Mouse (Mus musculus) intestine, embryonic 14.5 days (tissue): ENCODE results near the gene Mettl27. TPM values are rescaled to one million over a fixed set of nuclear protein-coding genes. Genes with fewer than 3 reads are reported as not detected.
A peak's percentile ranks its signal among the peaks of the same experiment; 100 is the strongest.

Source experiments
- ATAC-seq: fragments of 200-750 bp; cut with Nextera tagmentation; replicated peaks from 2 replicates; pipeline ENCODE4 v1.8.0; 2017; ENCODE audit warnings: low read depth, moderate number of reproducible peaks, moderate TSS enrichment, moderate library complexity; ENCODE audit not compliant: low FRiP score, low TSS enrichment
- DNase-seq: peaks from one replicate; pipeline ENCODE4 v3.0.0-alpha.2; 2018; ENCODE audit warnings: low spot score
- H3K27ac ChIP-seq: fragments of 300-500 bp; sonication (generic); 2 replicates; pipeline ENCODE4 v1.5.1; 2014; ENCODE audit warnings: low read depth, mild to moderate bottlenecking, control low read depth
- H3K27me3 ChIP-seq: fragments of 300-500 bp; sonication (generic); replicated peaks from 2 replicates; pipeline ENCODE4 v1.6.1; 2014; ENCODE audit warnings: low read length, control low read depth; ENCODE audit not compliant: control insufficient read depth, insufficient read depth
- H3K36me3 ChIP-seq: fragments of 300-500 bp; sonication (generic); 2 replicates; pipeline ENCODE4 v1.6.1; 2014; ENCODE audit warnings: low read length, control low read depth; ENCODE audit not compliant: control insufficient read depth, insufficient read depth
- H3K4me1 ChIP-seq: fragments of 300-500 bp; sonication (generic); replicated peaks from 2 replicates; pipeline ENCODE4 v1.6.1; 2014; ENCODE audit warnings: low read length, control low read depth, mixed read lengths; ENCODE audit not compliant: control insufficient read depth, insufficient read depth
- H3K4me2 ChIP-seq: fragments of 300-500 bp; sonication (generic); 2 replicates; pipeline ENCODE4 v1.6.1; 2014; ENCODE audit warnings: low read length
- H3K4me3 ChIP-seq: fragments of 300-500 bp; sonication (generic); 2 replicates; pipeline ENCODE4 v1.5.1; 2014; ENCODE audit warnings: low read depth, low read length, control low read depth, mixed read lengths
- H3K9ac ChIP-seq: fragments of 300-500 bp; sonication (generic); 2 replicates; pipeline ENCODE4 v1.6.1; 2014; ENCODE audit warnings: mild to moderate bottlenecking, low read length
- H3K9me3 ChIP-seq: fragments of 300-500 bp; sonication (generic); 2 replicates; pipeline ENCODE4 v1.6.1; 2016; ENCODE audit warnings: low read length, control low read depth; ENCODE audit not compliant: control insufficient read depth
- WGBS: fragments of 180-500 bp; shearing (Covaris S2); extraction: QIAGEN DNeasy Blood & Tissue Kit; methylation state at CpG from one replicate; pipeline ENCODE4 v1.1.7; 2014; 5-methylcytosine and 5-hydroxymethylcytosine counted together
- polyA plus RNA-seq: library from polyadenylated mRNA; unstranded; fragments of >200 nt; fragmentation: Nextera tagmentation; extraction: Ambion mirVana; gene quantifications from 2 replicates; pipeline ENCODE4 v1.2.1, GENCODE M21; 2014

The Mettl27 gene
- polyA plus RNA-seq, result 22.7 and 24.6 TPM in 2 replicates

DNA sequence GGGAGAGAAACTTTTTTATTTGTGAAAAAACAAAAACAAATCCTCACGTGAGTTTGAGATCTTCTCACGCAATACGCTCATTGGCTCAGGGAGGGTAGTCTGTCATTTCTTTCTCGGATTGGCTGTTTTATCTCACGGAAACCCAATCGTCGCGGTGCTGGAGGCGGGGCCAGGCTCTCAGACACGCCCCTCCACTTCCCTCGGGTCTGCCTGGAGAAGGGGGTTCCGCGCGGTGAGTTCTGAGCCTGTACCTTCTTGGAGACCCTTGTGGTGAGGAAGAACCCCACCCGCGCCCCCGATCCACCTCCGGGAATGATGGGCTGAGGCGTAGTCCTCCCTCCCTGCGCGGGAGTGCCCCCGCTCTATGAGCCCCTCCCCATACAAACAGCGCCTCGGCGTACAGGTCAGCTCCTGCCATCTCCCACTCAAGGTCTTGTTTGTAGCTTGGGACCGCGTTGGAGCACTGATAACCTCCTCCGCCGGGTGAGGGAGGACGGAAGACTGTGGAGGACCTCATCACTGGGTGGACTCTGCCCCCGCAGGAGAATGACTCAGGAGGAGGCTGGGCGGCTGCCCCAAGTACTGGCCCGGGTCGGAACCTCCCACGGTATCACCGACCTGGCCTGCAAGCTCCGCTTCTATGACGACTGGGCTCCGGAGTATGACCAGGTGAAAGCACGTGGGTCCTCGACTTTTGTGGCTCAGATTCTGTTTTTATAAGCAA lies at the start of gene Mettl27:
TSS of gene Mettl27 (plus strand) at position 190 of the 724 bp plus-strand sequence.
- ATAC-seq, result peak; percentile 93
- under 1% methylated on average over 41 of the region's 41 CpGs for WGBS

DNA sequence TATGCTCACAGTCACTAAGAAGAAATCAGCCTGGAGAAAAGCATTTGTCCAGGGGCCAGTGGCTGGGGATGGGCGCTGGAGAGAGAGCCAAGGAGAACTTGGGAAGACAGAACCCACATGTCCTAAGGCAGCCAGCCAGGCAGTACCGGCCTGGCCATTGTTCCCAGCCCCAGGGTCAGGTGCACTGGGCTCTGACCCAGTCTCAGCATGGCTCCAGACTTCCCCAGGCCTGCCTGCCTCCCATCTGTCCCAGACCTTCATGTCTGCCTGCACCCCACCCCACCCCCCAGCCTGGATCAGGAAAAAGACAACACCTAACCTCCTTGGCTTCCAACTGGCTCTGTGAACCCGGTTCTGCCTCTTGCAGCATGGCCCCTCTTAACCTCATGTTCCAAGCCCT lies 49.1 kb upstream of the Mettl27 start:
- no peak for ATAC-seq

More for the DNA sequence above, at the start of gene Mettl27:
- Histone ChIP-seq H3K9ac (peak within 1 kb of the TSS; percentile 63), H3K4me2 (peak within 1 kb of the TSS; percentile 95), H3K27ac (peak within 1 kb of the TSS; percentile 77), H3K9me3 (no peaks in the 10 kb centered on the region), H3K36me3 (no peaks in the 10 kb centered on the region), H3K27me3 (no peaks in the 10 kb centered on the region), H3K4me3 (peak within 1 kb of the TSS; percentile 75), H3K4me1 (0 out of 2 replicates have a peak, but pooled peaks cover 7% of the 10 kb centered on the region)
- peak; percentile 93 for DNase-seq

DNA sequence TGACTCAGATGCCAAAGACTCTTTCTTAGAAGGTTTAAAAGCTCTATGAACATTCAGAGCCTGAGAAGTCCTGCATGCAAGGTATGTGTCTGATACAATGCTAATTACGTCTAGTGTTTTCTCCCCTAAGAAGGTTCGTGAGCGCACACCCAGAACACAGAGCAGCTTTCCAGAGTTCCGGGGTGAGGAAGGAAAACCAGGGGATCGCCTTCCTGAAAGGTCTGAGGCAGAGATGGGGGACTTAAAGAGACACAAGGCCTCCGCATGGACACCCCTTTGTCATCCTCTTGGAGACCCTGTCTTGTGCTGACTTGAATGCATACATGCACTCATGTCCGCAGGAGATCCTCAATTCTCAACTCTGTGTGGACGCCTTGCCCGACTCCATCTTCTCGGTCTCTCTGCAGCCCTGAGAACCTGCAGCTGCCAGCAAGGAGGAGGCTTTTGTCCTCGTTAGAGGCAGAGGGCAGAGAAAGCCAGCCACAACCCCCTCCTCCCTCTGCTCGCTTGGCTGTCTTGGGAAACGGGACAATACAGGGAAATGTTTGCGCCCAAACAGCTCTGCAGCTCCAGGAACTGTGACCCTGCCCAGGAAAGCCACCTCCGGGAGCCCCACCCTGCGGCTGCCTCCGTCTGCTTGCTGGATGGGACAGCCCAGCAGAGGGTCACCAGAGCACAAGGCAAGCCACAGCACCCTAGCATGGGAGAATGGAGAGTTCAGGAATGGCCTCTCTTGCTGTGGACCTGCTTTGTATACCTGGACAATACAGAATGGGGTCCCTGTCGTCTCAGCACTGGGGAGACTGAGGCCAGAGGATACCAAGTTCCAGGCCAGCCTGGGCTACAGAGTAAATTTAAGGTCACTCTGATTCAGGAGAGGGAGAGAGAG lies 44.5 kb upstream of the Mettl27 start:
- WGBS, result 58% methylated on average over 18 of the region's 18 CpGs
- ATAC-seq, result no peak
- H3K4me2 ChIP-seq, result no peak overlapping the region
- H3K9me3 ChIP-seq, result no peaks in the 10 kb centered on the region
- H3K27me3 ChIP-seq, result no peaks in the 10 kb centered on the region
- H3K36me3 ChIP-seq, result no peaks in the 10 kb centered on the region
- no peak overlapping the region for H3K9ac ChIP-seq
- DNase-seq, result no peak
- H3K4me3 ChIP-seq, result no peak overlapping the region
- H3K27ac ChIP-seq, result peak overlapping the region; percentile 14; the same call in 1 of the 2 replicates
- H3K4me1 ChIP-seq, result no peaks in the 10 kb centered on the region

More for the DNA sequence above, 49.1 kb upstream of the Mettl27 start:
- 62% methylated on average over 3 of the region's 3 CpGs for WGBS
- Histone ChIP-seq H3K4me3 (no peak overlapping the region), H3K4me2 (no peak overlapping the region), H3K9ac (no peak overlapping the region), H3K27me3 (no peaks in the 10 kb centered on the region), H3K9me3 (no peaks in the 10 kb centered on the region), H3K36me3 (no peaks in the 10 kb centered on the region), H3K4me1 (no peaks in the 10 kb centered on the region), H3K27ac (no peak overlapping the region)
- no peak for DNase-seq

DNA sequence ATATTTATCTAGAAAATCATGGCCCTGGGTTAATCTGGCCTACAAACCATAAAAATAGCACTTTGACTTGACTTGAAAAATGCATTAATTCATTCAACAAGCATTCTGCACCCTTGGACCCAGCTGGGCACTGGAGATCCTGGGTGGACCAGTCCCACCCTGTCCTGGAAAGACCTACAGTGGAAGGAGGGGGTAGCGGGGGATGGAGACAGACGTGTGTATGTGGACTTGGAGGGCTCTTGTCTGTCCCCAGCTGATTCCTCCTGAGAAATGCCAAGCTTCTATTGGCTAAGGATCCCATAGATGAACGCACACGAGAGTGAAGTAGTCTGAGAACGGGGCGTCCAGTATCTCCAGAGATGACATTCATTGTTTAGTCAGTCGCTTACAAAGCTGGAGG lies 43.7 kb upstream of the Mettl27 start:
- Histone ChIP-seq H3K9ac (no peak overlapping the region), H3K4me1 (no peaks in the 10 kb centered on the region), H3K27ac (no peak overlapping the region), H3K36me3 (no peaks in the 10 kb centered on the region), H3K4me3 (no peak overlapping the region), H3K4me2 (no peak overlapping the region), H3K9me3 (no peaks in the 10 kb centered on the region), H3K27me3 (no peaks in the 10 kb centered on the region)
- ATAC-seq, result no peak
- WGBS, result 86% methylated on average over 7 of the region's 7 CpGs
- DNase-seq, result no peak

DNA sequence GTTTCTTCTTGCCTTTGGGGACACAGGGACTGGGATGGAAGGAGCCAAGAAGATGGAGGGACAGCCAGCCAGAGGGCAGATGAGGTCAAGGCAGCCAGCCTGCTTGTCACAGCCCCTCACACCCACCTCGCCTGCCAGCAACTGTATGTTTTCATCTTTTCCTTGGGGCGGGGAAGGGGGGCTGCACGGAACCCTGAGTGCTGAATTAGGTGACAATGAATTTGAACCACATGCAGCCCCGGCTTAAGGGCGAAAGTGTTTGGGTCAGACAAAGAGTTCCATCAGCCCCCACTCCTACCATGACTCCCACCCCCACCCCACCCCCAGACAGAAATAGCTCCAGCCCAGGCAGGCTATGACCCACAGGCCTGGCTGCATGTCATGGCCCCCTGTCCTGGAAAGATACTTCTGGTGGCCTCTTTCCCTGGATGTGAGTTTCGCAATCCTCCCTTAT lies 41.5 kb upstream of the Mettl27 start:
- Histone ChIP-seq H3K9ac (no peak overlapping the region), H3K27ac (no peak overlapping the region), H3K4me3 (no peak overlapping the region), H3K4me1 (0 out of 2 replicates have a peak, but pooled peaks cover 5% of the 10 kb centered on the region), H3K9me3 (no peaks in the 10 kb centered on the region), H3K27me3 (no peaks in the 10 kb centered on the region), H3K36me3 (no peaks in the 10 kb centered on the region), H3K4me2 (no peak overlapping the region)
- no peak for ATAC-seq
- 83% methylated on average over 6 of the region's 6 CpGs for whole genome bisulfite sequencing
- no peak for DNase-seq

GRCm38 (mm10) chr5:134891552-134891951 lies 40.6 kb upstream of the Mettl27 start:
- no peak for DNase-seq
- no peaks in the 10 kb centered on the region for H3K9me3 ChIP-seq
- no peak overlapping the region for H3K4me2 ChIP-seq
- no peak overlapping the region for H3K9ac ChIP-seq
- H3K4me3 ChIP-seq, result no peak overlapping the region
- 81% methylated on average over 8 of the region's 8 CpGs for WGBS
- no peak for ATAC-seq
- H3K36me3 ChIP-seq, result no peaks in the 10 kb centered on the region
- H3K27me3 ChIP-seq, result no peaks in the 10 kb centered on the region
- no peak overlapping the region for H3K27ac ChIP-seq
- 0 out of 2 replicates have a peak, but pooled peaks cover 7% of the 10 kb centered on the region for H3K4me1 ChIP-seq

DNA sequence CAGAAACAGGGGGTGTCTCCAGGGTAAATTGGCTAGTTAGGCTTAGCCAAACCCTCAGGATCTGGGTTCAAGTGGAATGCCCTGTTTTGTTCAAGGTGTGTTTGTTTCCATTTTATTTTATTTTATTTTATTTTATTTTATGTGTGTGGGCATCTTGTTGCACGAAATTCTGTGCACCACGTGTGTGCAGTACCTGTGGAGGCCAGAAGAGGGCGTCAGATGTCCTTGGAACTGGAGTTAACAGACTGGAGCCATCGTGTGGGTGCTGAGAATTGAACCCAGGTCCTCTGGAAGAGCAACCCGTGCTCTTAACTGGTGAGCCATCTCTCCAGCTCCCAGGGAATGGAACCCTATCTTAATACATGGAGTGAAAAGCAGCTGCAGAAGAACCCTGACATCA lies 39.5 kb upstream of the Mettl27 start:
- H3K27me3 ChIP-seq, result no peaks in the 10 kb centered on the region
- no peak overlapping the region for H3K9ac ChIP-seq
- H3K9me3 ChIP-seq, result no peaks in the 10 kb centered on the region
- ATAC-seq (no peak), DNase-seq (no peak)
- no peak overlapping the region for H3K4me3 ChIP-seq
- H3K27ac ChIP-seq, result no peak overlapping the region
- peaks cover 13% of the 10 kb centered on the region for H3K4me1 ChIP-seq
- no peaks in the 10 kb centered on the region for H3K36me3 ChIP-seq
- H3K4me2 ChIP-seq, result no peak overlapping the region
- WGBS, result 78% methylated on average over 5 of the region's 5 CpGs

- no peak for ATAC-seq
- Histone ChIP-seq H3K36me3 (no peaks in the 10 kb centered on the region), H3K4me1 (peaks cover 16% of the 10 kb centered on the region), H3K27me3 (no peaks in the 10 kb centered on the region), H3K27ac (no peak overlapping the region), H3K4me3 (no peak overlapping the region), H3K9me3 (no peaks in the 10 kb centered on the region), H3K9ac (no peak overlapping the region), H3K4me2 (no peak overlapping the region)
- 31% methylated on average over 8 of the region's 8 CpGs for WGBS
- peak; percentile 62 for DNase-seq
These were observed 36.9 kb upstream of the Mettl27 start for GRCm38 (mm10) chr5:134895291-134895690.
